Comparison of ENCODE assay signal across 8 mouse cellular contexts in genomic region chr10:20723521-20723915, GRCm38 (mm10). TPM values are rescaled to one million over a fixed set of nuclear protein-coding genes. Genes with fewer than 3 reads are reported as not detected.
A peak's percentile ranks its signal among the peaks of the same experiment; 100 is the strongest.
DNase-seq lines count a peak whose midpoint lies in the region; ATAC-seq and TF ChIP-seq lines count a peak whose summit lies in the region.

No protein-coding gene starts in this region.

- H3K36me3 ChIP-seq in heart, postnatal 0 days (replicated peaks; ENCODE audit: control insufficient read depth, insufficient read depth, low read length), result no peaks in the 10 kb centered on the region
- no peaks in the 10 kb centered on the region for H3K36me3 ChIP-seq in thymus, adult 2 months (ENCODE audit: control insufficient read depth, insufficient read depth, low read length)

- WGBS in heart, postnatal 0 days, result 27% methylated on average over 3 of the region's 3 CpGs
- 48% methylated on average over 3 of the region's 3 CpGs for WGBS in thymus, adult 2 months

- TF ChIP-seq EP300 in heart, postnatal 0 days (IDR thresholded peaks at IDR 0.05; ENCODE audit: low read depth), result no peak

- H3K4me2 ChIP-seq in heart, postnatal 0 days (ENCODE audit: low read depth, low read length), result peak overlapping the region; percentile 73

- peak overlapping the region; percentile 53 for H3K9ac ChIP-seq in heart, postnatal 0 days (replicated peaks; ENCODE audit: low read depth, low read length)

- H3K27me3 ChIP-seq in heart, postnatal 0 days (ENCODE audit: control insufficient read depth, insufficient read depth, low read length), result no peaks in the 10 kb centered on the region
- no peaks in the 10 kb centered on the region for H3K27me3 ChIP-seq in thymus, adult 2 months (ENCODE audit: control insufficient read depth, insufficient read depth, low read length)

- TF ChIP-seq CTCF in cortical plate, adult 2 months (IDR thresholded peaks at IDR 0.05; ENCODE audit: extremely low read depth, insufficient read depth, low read length), result no peak
- TF ChIP-seq CTCF in heart, postnatal 0 days (IDR thresholded peaks at IDR 0.05; ENCODE audit: low read depth), result no peak
- TF ChIP-seq CTCF in thymus, adult 2 months (IDR thresholded peaks at IDR 0.05; ENCODE audit: borderline replicate concordance, control insufficient read depth, extremely low read depth, insufficient read depth, low read length, poor library complexity), result no peak

- H3K9me3 ChIP-seq in heart, postnatal 0 days (replicated peaks; ENCODE audit: control insufficient read depth, low read length), result no peaks in the 10 kb centered on the region

- peak; percentile 44; the same call in 1 of the 2 replicates for TF ChIP-seq POLR2A in cortical plate, adult 2 months (IDR thresholded peaks at IDR 0.05; ENCODE audit: extremely low read depth, insufficient read depth, low read length)
- TF ChIP-seq POLR2A in thymus, adult 2 months (IDR thresholded peaks at IDR 0.05; ENCODE audit: control insufficient read depth, extremely low read depth, insufficient read depth, low read length, poor library complexity), result no peak

- peak; percentile 18 to 40 for DNase-seq in heart, adult 18-20 months
- no peak for DNase-seq in heart, postnatal 4 days
- DNase-seq in heart, postnatal 0 days (ENCODE audit: low spot score), result no peak
- no peak for DNase-seq in spleen, postnatal 36 days (ENCODE audit: low spot score in 2 of 2)
- DNase-seq in cerebellum, postnatal 4 days (ENCODE audit: low spot score in 2 of 2), result no peak
- no peak for DNase-seq in thymus, adult 2 months

- peak overlapping the region; percentile 58 for H3K4me3 ChIP-seq in cortical plate, adult 2 months (ENCODE audit: insufficient read depth, low read length)
- H3K4me3 ChIP-seq in heart, postnatal 0 days (ENCODE audit: low read depth, low read length), result peak overlapping the region; percentile 47
- no peak overlapping the region for H3K4me3 ChIP-seq in thymus, adult 2 months (ENCODE audit: control insufficient read depth, insufficient read depth, low read length)

- H3K27ac ChIP-seq in cortical plate, adult 2 months (ENCODE audit: insufficient read depth, low read length), result no peak overlapping the region
- H3K27ac ChIP-seq in heart, postnatal 0 days (ENCODE audit: low read depth), result peak overlapping the region; percentile 56
- H3K27ac ChIP-seq in thymus, adult 2 months (ENCODE audit: control insufficient read depth, insufficient read depth, low read length), result no peak overlapping the region

- H3K4me1 ChIP-seq in cortical plate, adult 2 months (ENCODE audit: control insufficient read depth, insufficient read depth, low read length), result peaks cover 2% of the 10 kb centered on the region; the same call in 1 of the 2 replicates
- H3K4me1 ChIP-seq in heart, postnatal 0 days (ENCODE audit: control insufficient read depth, insufficient read depth), result no peaks in the 10 kb centered on the region
- peaks cover 10% of the 10 kb centered on the region; the same call in 1 of the 2 replicates for H3K4me1 ChIP-seq in thymus, adult 2 months (replicated peaks; ENCODE audit: control insufficient read depth, insufficient read depth, low read length)

- no peak for ATAC-seq in heart, postnatal 0 days (ENCODE audit: insufficient read depth, low read depth)
- 0 out of 2 replicates have a peak, but pooled peaks have one; percentile 19 for ATAC-seq in megakaryocyte-erythroid progenitor cell, adult 5-6 weeks (replicated peaks; ENCODE audit: low FRiP score, low TSS enrichment, poor library complexity, severe bottlenecking)

RNA-seq across cellular contexts. Expression of gene Pde7b, which starts 1.4 kb away (rescaled TPM):
- 10 to 100 TPM; 48.3 to 55.4 TPM for total RNA-seq in heart, adult 18-20 months (2021)
- total RNA-seq in heart, postnatal 4 days (2021), result 10 to 100 TPM; 26.5 to 26.8 TPM
- 17.4 and 25.4 TPM in 2 replicates for polyA plus RNA-seq in cortical plate, adult 2 months (2012; rRNA removed)
- 5.4 and 11.8 TPM in 2 replicates for total RNA-seq in heart, postnatal 0 days (2014; rRNA removed; ENCODE audit: low replicate concordance)
- polyA plus RNA-seq in heart, postnatal 0 days (2015; fragmentation: Nextera tagmentation; extraction: Ambion mirVana), result 4.6 and 5.0 TPM in 2 replicates
- total RNA-seq in megakaryocyte-erythroid progenitor cell, adult 5-6 weeks (2014; fragmentation: Nextera tagmentation), result 2.5 TPM in 1 of 2 replicates, not detected in the other
- not detected in 2 replicates for total RNA-seq in megakaryocyte-erythroid progenitor cell, adult 5-6 weeks (2017)
- 1.6 and 2.2 TPM in 2 replicates for polyA plus RNA-seq in thymus, adult 2 months (2012; rRNA removed)

Comparison
In these comparisons a context has a peak if more than half of its experiments do, and no peak if none do; other contexts are left out.
1. DNase-seq: peak in heart, adult 18-20 months (2 of 2); none in heart, postnatal 4 days (single experiment), heart, postnatal 0 days (single experiment), spleen, postnatal 36 days (0 of 2), cerebellum, postnatal 4 days (0 of 2) and thymus, adult 2 months (single experiment).